Mouse (Mus musculus): Measurements from ENCODE around the gene Ubl4b. TPM values are rescaled to one million over a fixed set of nuclear protein-coding genes. Genes with fewer than 3 reads are reported as not detected.

Gene Ubl4b
- polyA plus RNA-seq, 1 experiment from 2014 or later = not detected

DNA sequence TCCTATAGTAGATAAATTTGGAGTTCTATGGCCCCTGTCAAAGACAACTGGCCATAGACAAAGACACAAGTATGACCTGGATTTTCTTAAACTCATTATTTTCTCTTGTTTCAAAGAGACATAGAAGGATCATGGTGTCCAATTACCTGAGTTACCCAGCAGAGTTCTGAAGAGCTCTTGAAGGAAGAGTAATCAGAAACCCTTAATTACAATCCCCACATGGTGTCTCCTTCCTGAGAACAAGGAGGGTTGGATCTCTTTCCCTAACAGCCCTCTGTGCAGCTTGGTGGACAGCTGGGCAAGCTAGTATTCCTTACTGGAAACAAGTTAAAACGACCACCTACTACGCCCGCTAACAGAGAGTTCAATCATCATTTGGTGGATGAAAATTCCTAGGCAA lies 43.5 kb downstream of the Ubl4b start:
- no peaks in the 10 kb centered on the region for H3K4me1 ChIP-seq
- H3K36me3 ChIP-seq = no peaks in the 10 kb centered on the region
- H3K4me3 ChIP-seq = no peak overlapping the region
- no peaks in the 10 kb centered on the region for H3K9me3 ChIP-seq (replicated peaks)
- peaks cover 30% of the 10 kb centered on the region for H3K27me3 ChIP-seq (replicated peaks)
- no peak overlapping the region for H3K9ac ChIP-seq
- WGBS (ENCODE audit: insufficient replicate concordance) = 85% methylated on average over 3 of the region's 3 CpGs
- H3K27ac ChIP-seq = no peak overlapping the region
- no peak for ATAC-seq
- H3K4me2 ChIP-seq = no peak overlapping the region

DNA sequence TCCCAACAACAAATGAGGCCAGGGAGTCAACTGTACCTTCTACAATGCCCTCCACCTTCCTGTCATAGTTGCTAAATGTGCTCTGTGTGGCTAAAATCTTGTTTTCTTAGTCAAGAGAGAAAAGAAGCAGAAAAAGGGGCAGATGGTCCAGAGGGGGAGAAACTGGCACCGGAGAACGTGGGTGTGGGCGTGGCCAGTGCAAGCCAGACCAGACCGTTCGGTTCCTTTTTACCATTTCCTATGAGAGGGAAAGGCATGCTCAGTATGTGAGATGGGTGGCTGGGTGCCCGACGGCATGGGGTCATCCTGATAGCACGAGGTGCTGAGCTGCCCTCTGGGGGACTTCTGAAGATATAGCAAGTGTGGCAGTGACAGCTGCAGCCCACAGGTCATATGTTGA lies 46.2 kb downstream of the Ubl4b start:
- 57% methylated on average over 8 of the region's 8 CpGs for WGBS (ENCODE audit: insufficient replicate concordance)
- no peaks in the 10 kb centered on the region for H3K36me3 ChIP-seq
- peaks cover 7% of the 10 kb centered on the region; the same call in 1 of the 2 replicates for H3K27me3 ChIP-seq (replicated peaks)
- no peak overlapping the region for H3K27ac ChIP-seq
- H3K4me3 ChIP-seq = no peak overlapping the region
- no peaks in the 10 kb centered on the region for H3K4me1 ChIP-seq
- no peak overlapping the region for H3K9ac ChIP-seq
- no peaks in the 10 kb centered on the region for H3K9me3 ChIP-seq (replicated peaks)
- ATAC-seq = no peak
- no peak overlapping the region for H3K4me2 ChIP-seq

DNA sequence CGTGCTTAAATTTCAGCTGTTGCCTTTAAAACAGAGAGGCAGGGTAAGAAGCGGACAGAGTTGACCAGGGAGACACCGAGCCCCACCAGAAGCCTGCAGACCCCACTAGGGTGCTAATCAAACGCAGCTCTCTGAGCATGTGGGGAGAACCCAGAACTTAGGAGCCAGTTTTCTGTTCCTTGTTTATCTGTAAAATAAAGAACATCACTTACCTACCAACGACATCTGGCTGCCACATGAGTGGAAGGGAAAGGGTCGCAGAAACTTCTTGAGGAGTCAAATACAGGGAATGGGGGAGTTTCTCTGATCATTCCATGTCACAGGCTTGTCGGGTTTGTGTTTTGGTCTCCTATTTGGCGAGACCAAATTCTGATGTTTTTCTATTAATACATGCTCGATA lies 46.9 kb downstream of the Ubl4b start:
- 67% methylated on average over 9 of the region's 9 CpGs for WGBS (ENCODE audit: insufficient replicate concordance)
- Histone ChIP-seq H3K27ac (no peak overlapping the region), H3K4me3 (no peak overlapping the region), H3K4me1 (no peaks in the 10 kb centered on the region), H3K27me3 (replicated peaks) (peaks cover under 1% of the 10 kb centered on the region; the same call in 1 of the 2 replicates), H3K4me2 (no peak overlapping the region), H3K9ac (no peak overlapping the region), H3K9me3 (replicated peaks) (no peaks in the 10 kb centered on the region), H3K36me3 (no peaks in the 10 kb centered on the region)
- ATAC-seq = no peak

GRCm38 (mm10) chr3:107506531-107506930 lies 48.3 kb downstream of the Ubl4b start:
- Histone ChIP-seq H3K36me3 (no peaks in the 10 kb centered on the region), H3K9me3 (replicated peaks) (no peaks in the 10 kb centered on the region), H3K27ac (no peak overlapping the region), H3K27me3 (replicated peaks) (no peaks in the 10 kb centered on the region), H3K9ac (no peak overlapping the region), H3K4me2 (no peak overlapping the region), H3K4me1 (no peaks in the 10 kb centered on the region), H3K4me3 (no peak overlapping the region)
- ATAC-seq = no peak
- 56% methylated on average over 4 of the region's 4 CpGs for WGBS (ENCODE audit: insufficient replicate concordance)

GRCm38 (mm10) chr3:107505464-107506367 lies 49.2 kb downstream of the Ubl4b start:
- no peak overlapping the region for H3K4me3 ChIP-seq
- H3K9ac ChIP-seq = no peak overlapping the region
- H3K27me3 ChIP-seq (replicated peaks) = no peaks in the 10 kb centered on the region
- H3K4me1 ChIP-seq = no peaks in the 10 kb centered on the region
- H3K27ac ChIP-seq = no peak overlapping the region
- ATAC-seq = no peak
- 0 out of 2 replicates have a peak, but pooled peaks cover 1% of the 10 kb centered on the region for H3K9me3 ChIP-seq (replicated peaks)
- WGBS (ENCODE audit: insufficient replicate concordance) = 66% methylated on average over 4 of the region's 4 CpGs
- no peaks in the 10 kb centered on the region for H3K36me3 ChIP-seq
- no peak overlapping the region for H3K4me2 ChIP-seq

- no peak for ATAC-seq
Measured at GRCm38 (mm10) chr3:107504542-107504941, 50.3 kb downstream of the Ubl4b start.

GRCm38 (mm10) chr3:107503716-107504115 lies 51.2 kb downstream of the Ubl4b start:
- Histone ChIP-seq H3K36me3 (no peaks in the 10 kb centered on the region), H3K4me1 (no peaks in the 10 kb centered on the region), H3K4me3 (no peak overlapping the region), H3K4me2 (no peak overlapping the region), H3K9me3 (replicated peaks) (peaks cover 14% of the 10 kb centered on the region; the same call in 1 of the 2 replicates), H3K27ac (no peak overlapping the region), H3K9ac (no peak overlapping the region), H3K27me3 (replicated peaks) (no peaks in the 10 kb centered on the region)
- WGBS (ENCODE audit: insufficient replicate concordance) = 52% methylated on average over 2 of the region's 2 CpGs
- ATAC-seq = no peak

More at GRCm38 (mm10) chr3:107504542-107504941, 50.3 kb downstream of the Ubl4b start:
- H3K27ac ChIP-seq = no peak overlapping the region
- H3K27me3 ChIP-seq (replicated peaks) = no peaks in the 10 kb centered on the region
- no peak overlapping the region for H3K4me3 ChIP-seq
- H3K4me1 ChIP-seq = no peaks in the 10 kb centered on the region
- H3K9ac ChIP-seq = no peak overlapping the region
- H3K36me3 ChIP-seq = no peaks in the 10 kb centered on the region
- no peak overlapping the region for H3K4me2 ChIP-seq
- H3K9me3 ChIP-seq (replicated peaks) = peaks cover 11% of the 10 kb centered on the region; the same call in 1 of the 2 replicates
- 29% methylated on average over 1 of the region's 1 CpGs for WGBS (ENCODE audit: insufficient replicate concordance)

Other genes starting within 250 kb of the Ubl4b start
- gene Rbm15, start 221.4 kb downstream of the Ubl4b start, polyA plus RNA-seq (2016; fragmentation: Nextera tagmentation; extraction: Ambion mirVana) = 13.6 and 14.2 TPM in 2 replicates
- not detected in 2 replicates for gene Kcnc4, start 95.5 kb downstream of the Ubl4b start, polyA plus RNA-seq (2016; fragmentation: Nextera tagmentation; extraction: Ambion mirVana)
- 0.42 and 0.61 TPM in 2 replicates for gene Slc6a17, start 37.1 kb downstream of the Ubl4b start, polyA plus RNA-seq (2016; fragmentation: Nextera tagmentation; extraction: Ambion mirVana)
- gene Alx3, start 40.0 kb upstream of the Ubl4b start, polyA plus RNA-seq (2016; fragmentation: Nextera tagmentation; extraction: Ambion mirVana) = 0.69 and 0.76 TPM in 2 replicates
- gene Gm10961, start 76.2 kb upstream of the Ubl4b start, polyA plus RNA-seq (2016; fragmentation: Nextera tagmentation; extraction: Ambion mirVana) = not detected in 2 replicates
- 17.0 and 19.0 TPM in 2 replicates for gene Strip1, start 76.6 kb upstream of the Ubl4b start, polyA plus RNA-seq (2016; fragmentation: Nextera tagmentation; extraction: Ambion mirVana)
- gene Ahcyl1, start 141.5 kb upstream of the Ubl4b start, polyA plus RNA-seq (2016; fragmentation: Nextera tagmentation; extraction: Ambion mirVana) = 53.7 and 54.0 TPM in 2 replicates
- gene Csf1, start 205.4 kb upstream of the Ubl4b start, polyA plus RNA-seq (2016; fragmentation: Nextera tagmentation; extraction: Ambion mirVana) = 8.7 and 8.8 TPM in 2 replicates